Mouse (Mus musculus): Measurements from ENCODE around the gene Esrrg. TPM values are rescaled to one million over a fixed set of nuclear protein-coding genes. Genes with fewer than 3 reads are reported as not detected.

Gene Esrrg
- polyA plus RNA-seq, 1 experiment from 2014 or later: 28.9 TPM

- H3K4me2 ChIP-seq: no peak overlapping the region
- H3K4me3 ChIP-seq: no peak overlapping the region
- H3K27ac ChIP-seq (replicated peaks): no peak overlapping the region
- no peaks in the 10 kb centered on the region for H3K27me3 ChIP-seq
- ATAC-seq (ENCODE audit: low read depth): no peak
- H3K9me3 ChIP-seq: no peaks in the 10 kb centered on the region
- H3K4me1 ChIP-seq (replicated peaks): no peaks in the 10 kb centered on the region
- no peaks in the 10 kb centered on the region for H3K36me3 ChIP-seq
- 75% methylated on average over 2 of the region's 2 CpGs for WGBS
- no peak overlapping the region for H3K9ac ChIP-seq
These were observed 265.2 kb downstream of the Esrrg start for GRCm38 (mm10) chr1:187873770-187874169.

GRCm38 (mm10) chr1:187887270-187887669 is 278.7 kb downstream of the Esrrg start:
- H3K9me3 ChIP-seq: no peaks in the 10 kb centered on the region
- no peak overlapping the region for H3K9ac ChIP-seq
- no peak overlapping the region for H3K27ac ChIP-seq (replicated peaks)
- WGBS: 77% methylated on average over 6 of the region's 6 CpGs
- no peak overlapping the region for H3K4me3 ChIP-seq
- ATAC-seq (ENCODE audit: low read depth): no peak
- no peaks in the 10 kb centered on the region for H3K36me3 ChIP-seq
- no peaks in the 10 kb centered on the region for H3K4me1 ChIP-seq (replicated peaks)
- H3K4me2 ChIP-seq: no peak overlapping the region
- H3K27me3 ChIP-seq: no peaks in the 10 kb centered on the region

GRCm38 (mm10) chr1:187888142-187888541 is 279.6 kb downstream of the Esrrg start:
- 80% methylated on average over 8 of the region's 8 CpGs for WGBS
- no peak overlapping the region for H3K4me2 ChIP-seq
- H3K27ac ChIP-seq (replicated peaks): no peak overlapping the region
- no peaks in the 10 kb centered on the region for H3K9me3 ChIP-seq
- H3K4me3 ChIP-seq: no peak overlapping the region
- no peak for ATAC-seq (ENCODE audit: low read depth)
- H3K27me3 ChIP-seq: no peaks in the 10 kb centered on the region
- no peaks in the 10 kb centered on the region for H3K36me3 ChIP-seq
- no peaks in the 10 kb centered on the region for H3K4me1 ChIP-seq (replicated peaks)
- no peak overlapping the region for H3K9ac ChIP-seq

- Histone ChIP-seq H3K4me1 (replicated peaks) (no peaks in the 10 kb centered on the region), H3K4me2 (no peak overlapping the region), H3K9me3 (no peaks in the 10 kb centered on the region), H3K9ac (no peak overlapping the region), H3K4me3 (no peak overlapping the region), H3K27ac (replicated peaks) (no peak overlapping the region), H3K27me3 (no peaks in the 10 kb centered on the region), H3K36me3 (no peaks in the 10 kb centered on the region)
- 94% methylated on average over 4 of the region's 4 CpGs for WGBS
- no peak for ATAC-seq (ENCODE audit: low read depth)
These were observed 280.5 kb downstream of the Esrrg start for GRCm38 (mm10) chr1:187889096-187889495.

- Histone ChIP-seq H3K9ac (no peak overlapping the region), H3K4me3 (no peak overlapping the region), H3K36me3 (no peaks in the 10 kb centered on the region), H3K9me3 (no peaks in the 10 kb centered on the region), H3K27me3 (no peaks in the 10 kb centered on the region), H3K4me2 (no peak overlapping the region), H3K27ac (replicated peaks) (no peak overlapping the region), H3K4me1 (replicated peaks) (no peaks in the 10 kb centered on the region)
- no peak for ATAC-seq (ENCODE audit: low read depth)
- WGBS: 83% methylated on average over 9 of the region's 9 CpGs
These were observed 282.7 kb downstream of the Esrrg start for GRCm38 (mm10) chr1:187891262-187891661.

- Histone ChIP-seq H3K36me3 (no peaks in the 10 kb centered on the region), H3K27ac (replicated peaks) (no peak overlapping the region), H3K4me2 (no peak overlapping the region), H3K27me3 (no peaks in the 10 kb centered on the region), H3K9ac (no peak overlapping the region), H3K9me3 (no peaks in the 10 kb centered on the region), H3K4me1 (replicated peaks) (no peaks in the 10 kb centered on the region), H3K4me3 (no peak overlapping the region)
- no peak for ATAC-seq (ENCODE audit: low read depth)
- WGBS: 72% methylated on average over 1 of the region's 1 CpGs
These were observed 286.9 kb downstream of the Esrrg start for GRCm38 (mm10) chr1:187895459-187895858.

GRCm38 (mm10) chr1:187896291-187896690 is 287.7 kb downstream of the Esrrg start:
- no peaks in the 10 kb centered on the region for H3K27me3 ChIP-seq
- H3K4me1 ChIP-seq (replicated peaks): no peaks in the 10 kb centered on the region
- no peak overlapping the region for H3K4me2 ChIP-seq
- ATAC-seq (ENCODE audit: low read depth): no peak
- 55% methylated on average over 3 of the region's 3 CpGs for WGBS
- H3K9me3 ChIP-seq: no peaks in the 10 kb centered on the region
- no peak overlapping the region for H3K4me3 ChIP-seq
- H3K9ac ChIP-seq: no peak overlapping the region
- no peak overlapping the region for H3K27ac ChIP-seq (replicated peaks)
- H3K36me3 ChIP-seq: no peaks in the 10 kb centered on the region

- Histone ChIP-seq H3K9ac (no peak overlapping the region), H3K36me3 (no peaks in the 10 kb centered on the region), H3K4me2 (no peak overlapping the region), H3K4me1 (replicated peaks) (no peaks in the 10 kb centered on the region), H3K4me3 (no peak overlapping the region), H3K27me3 (no peaks in the 10 kb centered on the region), H3K27ac (replicated peaks) (no peak overlapping the region), H3K9me3 (no peaks in the 10 kb centered on the region)
- no peak for ATAC-seq (ENCODE audit: low read depth)
- 92% methylated on average over 7 of the region's 7 CpGs for WGBS
These were observed 288.3 kb downstream of the Esrrg start for GRCm38 (mm10) chr1:187896910-187897309.

- no peak overlapping the region for H3K27ac ChIP-seq (replicated peaks)
- ATAC-seq (ENCODE audit: low read depth): no peak
- no peak overlapping the region for H3K4me2 ChIP-seq
- no peaks in the 10 kb centered on the region for H3K4me1 ChIP-seq (replicated peaks)
- H3K4me3 ChIP-seq: no peak overlapping the region
- WGBS: 80% methylated on average over 4 of the region's 4 CpGs
- H3K9ac ChIP-seq: no peak overlapping the region
- H3K36me3 ChIP-seq: no peaks in the 10 kb centered on the region
- no peaks in the 10 kb centered on the region for H3K27me3 ChIP-seq
- H3K9me3 ChIP-seq: no peaks in the 10 kb centered on the region
These were observed 290.9 kb downstream of the Esrrg start for GRCm38 (mm10) chr1:187899541-187899940.

GRCm38 (mm10) chr1:187900756-187901155 is 292.2 kb downstream of the Esrrg start:
- no peaks in the 10 kb centered on the region for H3K36me3 ChIP-seq
- no peaks in the 10 kb centered on the region for H3K9me3 ChIP-seq
- no peak overlapping the region for H3K4me3 ChIP-seq
- H3K27ac ChIP-seq (replicated peaks): no peak overlapping the region
- WGBS: 74% methylated on average over 6 of the region's 6 CpGs
- H3K4me2 ChIP-seq: no peak overlapping the region
- no peak for ATAC-seq (ENCODE audit: low read depth)
- H3K9ac ChIP-seq: no peak overlapping the region
- no peaks in the 10 kb centered on the region for H3K4me1 ChIP-seq (replicated peaks)
- no peaks in the 10 kb centered on the region for H3K27me3 ChIP-seq

GRCm38 (mm10) chr1:187902176-187902575 is 293.6 kb downstream of the Esrrg start:
- whole genome bisulfite sequencing: 22% methylated on average over 3 of the region's 3 CpGs
- Histone ChIP-seq H3K9me3 (no peaks in the 10 kb centered on the region), H3K27ac (replicated peaks) (no peak overlapping the region), H3K4me1 (replicated peaks) (no peaks in the 10 kb centered on the region), H3K27me3 (no peaks in the 10 kb centered on the region), H3K36me3 (no peaks in the 10 kb centered on the region), H3K4me2 (no peak overlapping the region), H3K4me3 (no peak overlapping the region), H3K9ac (no peak overlapping the region)
- no peak for ATAC-seq (ENCODE audit: low read depth)

- Histone ChIP-seq H3K9me3 (no peaks in the 10 kb centered on the region), H3K9ac (no peak overlapping the region), H3K27me3 (no peaks in the 10 kb centered on the region), H3K36me3 (no peaks in the 10 kb centered on the region), H3K4me2 (no peak overlapping the region), H3K27ac (replicated peaks) (no peak overlapping the region), H3K4me3 (no peak overlapping the region), H3K4me1 (replicated peaks) (no peaks in the 10 kb centered on the region)
- WGBS: 79% methylated on average over 4 of the region's 4 CpGs
- no peak for ATAC-seq (ENCODE audit: low read depth)
These were observed 296.1 kb downstream of the Esrrg start for GRCm38 (mm10) chr1:187904731-187905130.

- no peak for ATAC-seq (ENCODE audit: low read depth)
- H3K27me3 ChIP-seq: no peaks in the 10 kb centered on the region
- no peaks in the 10 kb centered on the region for H3K9me3 ChIP-seq
- H3K36me3 ChIP-seq: no peaks in the 10 kb centered on the region
- no peak overlapping the region for H3K4me2 ChIP-seq
- H3K9ac ChIP-seq: no peak overlapping the region
- H3K27ac ChIP-seq (replicated peaks): no peak overlapping the region
- 65% methylated on average over 7 of the region's 7 CpGs for WGBS
- no peak overlapping the region for H3K4me3 ChIP-seq
- no peaks in the 10 kb centered on the region for H3K4me1 ChIP-seq (replicated peaks)
These were observed 298.8 kb downstream of the Esrrg start for GRCm38 (mm10) chr1:187907407-187907806.

All from neural tube, embryonic 13.5 days (tissue).